Mouse (Mus musculus): ENCODE data around the gene Etv6.

DNA sequence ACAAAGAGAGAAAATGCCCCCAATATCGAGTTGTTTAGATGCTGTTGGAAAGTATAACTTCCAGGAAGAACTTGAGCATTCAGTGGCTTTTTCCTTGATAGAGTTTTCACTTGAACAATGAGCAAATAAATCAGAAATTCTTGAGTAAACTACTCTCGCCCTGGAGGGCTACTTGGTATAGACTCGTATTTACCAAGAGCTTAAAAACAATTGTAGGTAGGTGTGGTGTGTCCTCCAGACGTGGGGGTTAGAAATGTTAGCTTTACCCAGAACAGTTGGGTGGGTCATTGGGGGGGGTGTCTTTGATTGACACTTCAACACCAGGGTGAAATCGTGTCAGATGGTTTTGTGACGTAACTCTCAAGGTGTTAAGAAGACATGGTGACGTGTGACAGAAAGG is 88.0 kb downstream of the Etv6 start:
- TF ChIP-seq USF2 (IDR thresholded peaks at IDR 0.05; ENCODE audit: borderline replicate concordance in 1 of 2, insufficient read depth in 1 of 2, low read depth in 1 of 2, low read length in 2 of 2) (no peak), CTCF (IDR thresholded peaks at IDR 0.05 in 2 of 3, conservative IDR thresholded peaks at IDR 0.05 in 1 of 3; ENCODE audit: control insufficient read depth in 1 of 3, insufficient read depth in 1 of 3, low read depth in 2 of 3, low read length in 3 of 3, poor library complexity in 1 of 3, severe bottlenecking in 1 of 3) (no peak)
